Mouse (Mus musculus) midbrain, postnatal 0 days (tissue): Measurements from ENCODE around the gene Lbh. TPM values are rescaled to one million over a fixed set of nuclear protein-coding genes. Genes with fewer than 3 reads are reported as not detected.

Experiments used
- ATAC-seq: fragments of 200-750 bp; cut with Nextera tagmentation; 2 replicates; pipeline ENCODE4 v1.8.0; 2017; ENCODE audit warnings: moderate number of reproducible peaks, mild to moderate bottlenecking, moderate TSS enrichment, moderate library complexity; ENCODE audit not compliant: low FRiP score
- DNase-seq: peaks from one replicate; pipeline ENCODE4 v3.0.0-alpha.2; 2015; ENCODE audit warnings: low spot score
- H3K27ac ChIP-seq: fragments of 300-500 bp; sonication (generic); 2 replicates; pipeline ENCODE4 v1.5.1; 2014; ENCODE audit warnings: low read depth, mild to moderate bottlenecking, low read length, mixed read lengths
- H3K27me3 ChIP-seq: fragments of 300-500 bp; sonication (generic); 2 replicates; pipeline ENCODE4 v1.6.1; 2014; ENCODE audit warnings: low read length, control low read depth, mixed read lengths; ENCODE audit not compliant: insufficient read depth
- H3K36me3 ChIP-seq: fragments of 300-500 bp; sonication (generic); 2 replicates; pipeline ENCODE4 v1.6.1; 2014; ENCODE audit warnings: low read length, control low read depth, mixed read lengths; ENCODE audit not compliant: insufficient read depth
- H3K4me1 ChIP-seq: fragments of 300-500 bp; sonication (generic); 2 replicates; pipeline ENCODE4 v1.6.1; 2014; ENCODE audit warnings: mild to moderate bottlenecking, control low read depth, antibody characterized with exemption, low read length, mixed read lengths; ENCODE audit not compliant: insufficient read depth
- H3K4me2 ChIP-seq: fragments of 300-500 bp; sonication (generic); 2 replicates; pipeline ENCODE4 v1.6.1; 2014; ENCODE audit warnings: low read depth, mild to moderate bottlenecking, low read length, mixed read lengths; ENCODE audit not compliant: poor library complexity, severe bottlenecking
- H3K4me3 ChIP-seq: fragments of 300-500 bp; sonication (generic); 2 replicates; pipeline ENCODE4 v1.5.1; 2014; ENCODE audit warnings: low read depth, mild to moderate bottlenecking, low read length, moderate library complexity
- H3K9ac ChIP-seq: fragments of 300-500 bp; sonication (generic); replicated peaks from 2 replicates; pipeline ENCODE4 v1.6.1; 2014; ENCODE audit warnings: mild to moderate bottlenecking, low read length, moderate library complexity, mixed read lengths; ENCODE audit not compliant: poor library complexity, severe bottlenecking
- H3K9me3 ChIP-seq: fragments of 300-500 bp; sonication (generic); 2 replicates; pipeline ENCODE4 v1.6.1; 2016; ENCODE audit warnings: low read length, control low read depth
- CTCF ChIP-seq: IDR thresholded peaks from 2 replicates; pipeline ENCODE4 v1.5.1; 2016; ENCODE audit warnings: antibody characterized with exemption, mild to moderate bottlenecking
- WGBS: fragments of 180-500 bp; shearing (Covaris S2); extraction: QIAGEN DNeasy Blood & Tissue Kit; methylation state at CpG from one replicate; pipeline ENCODE4 v1.1.7; 2014; 5-methylcytosine and 5-hydroxymethylcytosine counted together
- polyA plus RNA-seq: library from polyadenylated mRNA; unstranded; fragments of >200 nt; fragmentation: Nextera tagmentation; extraction: Ambion mirVana; gene quantifications from 2 replicates; pipeline ENCODE4 v1.2.1, GENCODE M21; 2015
- total RNA-seq: library from RNA; depleted of rRNA; stranded (reverse); fragments of >200 nt; gene quantifications from 2 replicates; pipeline ENCODE4 v1.2.3, GENCODE M21; 2014

Gene Lbh
- total and polyA plus RNA-seq, 2 experiments from 2014 or later = 3.3 to 77.1 TPM

DNA sequence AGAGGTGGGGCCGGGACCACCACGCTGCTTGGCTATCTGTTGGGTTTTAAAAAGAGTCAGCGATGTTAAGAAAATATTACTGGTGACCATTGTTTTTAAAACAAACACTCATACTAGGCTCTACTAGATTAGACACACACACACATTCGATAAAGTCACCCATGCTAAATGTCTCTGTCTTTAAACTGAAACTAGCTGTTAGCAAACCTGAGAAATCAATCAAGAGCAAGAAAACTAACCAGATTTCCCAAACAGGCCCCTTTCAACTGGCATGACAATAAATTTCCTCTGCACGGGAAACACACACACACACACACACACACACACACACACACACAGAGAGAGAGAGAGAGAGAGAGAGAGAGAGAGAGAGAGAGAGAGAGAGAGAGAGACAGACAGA lies 47.6 kb downstream of the Lbh start:
- Histone ChIP-seq H3K27me3 (no peaks in the 10 kb centered on the region), H3K9ac (no peak overlapping the region), H3K36me3 (no peaks in the 10 kb centered on the region), H3K9me3 (no peaks in the 10 kb centered on the region), H3K27ac (no peak overlapping the region), H3K4me1 (no peaks in the 10 kb centered on the region), H3K4me2 (no peak overlapping the region), H3K4me3 (no peak overlapping the region)
- ATAC-seq = no peak
- DNase-seq = no peak
- TF ChIP-seq CTCF = no peak
- WGBS = 84% methylated on average over 5 of the region's 5 CpGs

DNA sequence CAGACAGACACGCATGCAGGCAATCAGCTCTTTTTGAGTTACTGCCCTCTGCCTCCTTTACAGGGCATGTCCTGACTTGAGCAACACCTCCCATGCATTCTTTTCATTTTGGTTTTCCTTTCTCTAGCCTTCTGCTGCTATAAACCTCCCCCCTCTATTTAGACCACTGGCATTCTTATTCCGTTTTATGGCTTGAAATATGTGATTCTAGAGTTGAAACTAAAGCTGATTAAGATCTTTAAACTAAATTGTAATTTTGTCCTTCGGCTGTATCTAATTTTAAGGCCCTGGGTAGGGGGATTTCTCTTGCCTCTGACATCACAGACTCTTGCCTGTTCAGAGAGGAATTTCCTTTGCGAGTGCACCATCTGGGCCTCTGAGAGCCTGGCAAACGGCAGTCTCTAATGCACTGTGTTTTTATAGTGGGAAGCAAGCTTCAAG lies 48.0 kb downstream of the Lbh start:
- 51% methylated on average over 5 of the region's 5 CpGs for WGBS
- Histone ChIP-seq H3K4me3 (no peak overlapping the region), H3K4me1 (no peaks in the 10 kb centered on the region), H3K9me3 (no peaks in the 10 kb centered on the region), H3K27ac (no peak overlapping the region), H3K27me3 (no peaks in the 10 kb centered on the region), H3K4me2 (no peak overlapping the region), H3K36me3 (no peaks in the 10 kb centered on the region), H3K9ac (no peak overlapping the region)
- TF ChIP-seq CTCF = no peak
- ATAC-seq (no peak), DNase-seq (no peak)

DNA sequence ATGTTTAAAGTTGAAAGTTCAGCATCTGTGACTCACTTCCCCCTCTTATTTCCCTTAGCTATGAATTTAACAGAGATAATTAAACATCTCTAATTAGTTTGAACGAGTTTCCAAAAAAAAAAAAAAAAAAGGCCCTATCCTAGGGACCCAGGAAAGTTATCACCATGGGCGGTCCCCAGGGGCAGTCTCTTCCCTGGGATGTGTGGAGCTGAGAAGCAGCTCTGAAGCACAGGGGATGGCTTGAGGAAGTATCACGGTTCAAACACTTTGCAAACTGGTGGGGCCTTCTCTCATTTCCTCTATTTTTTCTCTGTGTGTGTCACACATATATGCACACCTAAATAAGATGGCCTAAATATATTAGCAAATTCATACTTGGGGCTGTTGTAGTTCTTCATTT lies 48.8 kb downstream of the Lbh start:
- Histone ChIP-seq H3K4me3 (no peak overlapping the region), H3K27me3 (no peaks in the 10 kb centered on the region), H3K36me3 (no peaks in the 10 kb centered on the region), H3K9ac (no peak overlapping the region), H3K4me1 (no peaks in the 10 kb centered on the region), H3K4me2 (no peak overlapping the region), H3K9me3 (no peaks in the 10 kb centered on the region), H3K27ac (no peak overlapping the region)
- TF ChIP-seq CTCF = no peak
- ATAC-seq (no peak), DNase-seq (no peak)
- WGBS = 58% methylated on average over 3 of the region's 3 CpGs

DNA sequence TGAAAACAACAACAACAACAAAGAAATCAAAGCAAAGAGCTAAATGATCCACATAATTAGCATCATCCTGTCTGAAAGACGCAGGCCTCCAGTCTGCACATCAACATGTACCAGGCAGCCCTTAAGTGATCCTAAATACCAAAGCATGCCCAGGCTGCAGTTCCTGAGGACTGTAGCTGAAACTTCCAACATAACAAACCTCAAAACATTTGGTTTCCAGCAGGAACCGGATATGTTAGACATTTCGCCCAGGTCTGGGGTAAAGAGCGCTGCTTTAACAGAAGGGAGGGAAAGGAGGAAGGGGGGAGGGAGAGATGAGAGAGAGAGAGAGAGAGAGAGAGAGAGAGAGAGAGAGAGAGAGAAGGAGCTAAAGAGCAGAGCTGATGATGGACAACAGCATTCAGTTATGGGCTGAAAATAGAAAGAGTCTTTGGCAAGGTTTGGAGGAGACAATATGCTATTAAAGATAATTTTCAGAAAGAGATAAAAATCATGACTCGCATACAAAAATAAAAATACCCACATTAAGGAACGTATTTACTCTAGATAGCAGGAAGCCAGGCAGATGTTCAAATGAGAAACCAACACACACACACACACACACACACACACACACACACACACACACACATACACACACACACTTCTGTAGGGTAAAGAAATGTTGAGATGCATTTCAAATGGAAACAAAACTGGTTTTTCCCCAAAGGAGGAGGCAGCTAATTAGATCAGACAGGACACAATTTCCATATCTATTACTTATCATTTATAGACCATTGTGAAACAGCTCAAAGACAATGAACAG lies 49.5 kb downstream of the Lbh start:
- H3K4me3 ChIP-seq = no peak overlapping the region
- no peak for ATAC-seq
- no peak overlapping the region for H3K27ac ChIP-seq
- TF ChIP-seq CTCF = no peak
- no peaks in the 10 kb centered on the region for H3K36me3 ChIP-seq
- WGBS = 74% methylated on average over 6 of the region's 6 CpGs
- no peak for DNase-seq
- no peaks in the 10 kb centered on the region for H3K9me3 ChIP-seq
- H3K27me3 ChIP-seq = no peaks in the 10 kb centered on the region
- no peak overlapping the region for H3K9ac ChIP-seq
- H3K4me2 ChIP-seq = no peak overlapping the region
- no peaks in the 10 kb centered on the region for H3K4me1 ChIP-seq

DNA sequence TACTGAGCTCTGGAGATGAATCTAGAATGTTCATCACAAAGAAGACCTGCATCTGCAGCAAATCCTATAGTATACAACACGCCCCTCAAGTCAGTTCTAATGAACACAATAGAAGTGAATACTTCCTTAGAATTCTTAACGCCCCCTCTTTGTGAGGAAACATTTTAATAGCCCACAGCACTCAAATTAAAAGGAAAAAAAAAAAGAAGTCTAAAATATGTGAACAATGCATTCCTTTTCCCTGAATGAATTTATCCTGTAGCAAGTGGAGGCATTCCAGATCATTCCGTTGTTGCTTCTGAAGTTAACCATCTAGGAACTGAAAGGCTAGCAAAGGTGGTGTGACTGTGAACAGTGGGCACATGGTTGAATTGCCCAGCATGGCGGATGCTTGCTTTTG lies 50.6 kb downstream of the Lbh start:
- TF ChIP-seq CTCF = no peak
- Histone ChIP-seq H3K4me2 (no peak overlapping the region), H3K4me3 (no peak overlapping the region), H3K9ac (no peak overlapping the region), H3K27me3 (no peaks in the 10 kb centered on the region), H3K4me1 (no peaks in the 10 kb centered on the region), H3K9me3 (no peaks in the 10 kb centered on the region), H3K27ac (no peak overlapping the region), H3K36me3 (no peaks in the 10 kb centered on the region)
- 75% methylated on average over 4 of the region's 4 CpGs for WGBS
- ATAC-seq = no peak
- no peak for DNase-seq

DNA sequence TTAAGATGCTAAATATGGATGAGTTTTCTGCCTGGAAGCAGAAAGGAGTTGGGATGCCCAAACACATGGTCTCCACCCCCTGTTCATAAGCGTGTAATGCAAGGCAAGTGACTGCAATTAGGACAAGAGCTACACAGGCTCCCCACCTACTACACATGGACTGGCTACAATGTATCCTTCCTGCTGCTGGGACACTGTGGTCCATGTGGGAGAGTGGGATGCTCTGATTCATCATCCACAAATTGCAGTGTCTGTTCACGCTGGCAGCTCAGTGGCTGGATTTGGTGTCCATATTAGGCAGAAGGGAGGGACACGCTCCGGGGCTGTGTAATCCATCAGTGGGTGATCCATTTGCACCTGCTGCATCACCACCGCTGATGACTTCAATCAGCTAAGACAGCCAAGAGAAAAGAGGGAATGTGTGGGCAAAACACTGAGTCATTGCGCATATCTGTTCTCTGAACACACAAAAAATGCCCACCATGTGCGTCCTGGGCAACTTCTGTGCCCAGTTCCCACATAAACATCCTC lies 52.6 kb downstream of the Lbh start:
- Histone ChIP-seq H3K9me3 (no peaks in the 10 kb centered on the region), H3K4me1 (no peaks in the 10 kb centered on the region), H3K4me3 (no peak overlapping the region), H3K4me2 (no peak overlapping the region), H3K9ac (no peak overlapping the region), H3K36me3 (no peaks in the 10 kb centered on the region), H3K27ac (no peak overlapping the region), H3K27me3 (no peaks in the 10 kb centered on the region)
- DNase-seq (no peak), ATAC-seq (no peak)
- WGBS = 84% methylated on average over 7 of the region's 7 CpGs
- TF ChIP-seq CTCF = no peak
